Mouse (Mus musculus): Measurements from ENCODE around the gene Prpf19.

- no peak for TF ChIP-seq GATA1 (IDR thresholded peaks at IDR 0.05; ENCODE audit: low read length)
- no peak for TF ChIP-seq TAL1 (IDR thresholded peaks at IDR 0.05; ENCODE audit: low read length)
Measured at GRCm38 (mm10) chr19:10855422-10855821, 39.6 kb upstream of the Prpf19 start.
